Mouse (Mus musculus): ENCODE measurements around the gene Cluap1. TPM values are rescaled to one million over a fixed set of nuclear protein-coding genes. Genes with fewer than 3 reads are reported as not detected.
"Not testable (repeated sequence)": the region's sequence is repeated elsewhere in the genome, so short reads cannot be mapped to it uniquely, and the experiment has no call there.

Gene Cluap1
- polyA plus RNA-seq, 1 experiment from 2014 or later: 21.1 TPM

GRCm38 (mm10) chr16:3974456-3974855 is 65.9 kb downstream of the Cluap1 start:
- ATAC-seq (ENCODE audit: insufficient read depth, low FRiP score); H3K36me3 ChIP-seq (ENCODE audit: control insufficient read depth, insufficient read depth, low read length); H3K9me3 ChIP-seq (replicated peaks; ENCODE audit: control insufficient read depth, low read length); H3K27ac ChIP-seq (ENCODE audit: low read length); H3K9ac ChIP-seq (ENCODE audit: low read length); H3K27me3 ChIP-seq (ENCODE audit: control insufficient read depth, insufficient read depth, low read length); H3K4me2 ChIP-seq (ENCODE audit: low read depth, low read length); H3K4me3 ChIP-seq (replicated peaks; ENCODE audit: low read length); H3K4me1 ChIP-seq (ENCODE audit: control insufficient read depth, insufficient read depth, low read length): not testable (repeated sequence)
- WGBS: 93% methylated on average over 19 of the region's 19 CpGs

GRCm38 (mm10) chr16:3975658-3976057 is 67.1 kb downstream of the Cluap1 start:
- Histone ChIP-seq H3K9me3 (replicated peaks; ENCODE audit: control insufficient read depth, low read length) (no peaks in the 10 kb centered on the region), H3K27ac (ENCODE audit: low read length) (no peak overlapping the region), H3K27me3 (ENCODE audit: control insufficient read depth, insufficient read depth, low read length) (no peaks in the 10 kb centered on the region), H3K9ac (ENCODE audit: low read length) (no peak overlapping the region), H3K4me1 (ENCODE audit: control insufficient read depth, insufficient read depth, low read length) (0 out of 2 replicates have a peak, but pooled peaks cover 3% of the 10 kb centered on the region), H3K4me3 (replicated peaks; ENCODE audit: low read length) (no peak overlapping the region), H3K4me2 (ENCODE audit: low read depth, low read length) (0 out of 2 replicates have a peak overlapping the region, but pooled peaks have one; percentile 5), H3K36me3 (ENCODE audit: control insufficient read depth, insufficient read depth, low read length) (no peaks in the 10 kb centered on the region; the same call in 1 of the 2 replicates)
- 68% methylated on average over 7 of the region's 7 CpGs for WGBS
- ATAC-seq (ENCODE audit: insufficient read depth, low FRiP score): peak; percentile 76; the same call in 1 of the 2 replicates

DNA sequence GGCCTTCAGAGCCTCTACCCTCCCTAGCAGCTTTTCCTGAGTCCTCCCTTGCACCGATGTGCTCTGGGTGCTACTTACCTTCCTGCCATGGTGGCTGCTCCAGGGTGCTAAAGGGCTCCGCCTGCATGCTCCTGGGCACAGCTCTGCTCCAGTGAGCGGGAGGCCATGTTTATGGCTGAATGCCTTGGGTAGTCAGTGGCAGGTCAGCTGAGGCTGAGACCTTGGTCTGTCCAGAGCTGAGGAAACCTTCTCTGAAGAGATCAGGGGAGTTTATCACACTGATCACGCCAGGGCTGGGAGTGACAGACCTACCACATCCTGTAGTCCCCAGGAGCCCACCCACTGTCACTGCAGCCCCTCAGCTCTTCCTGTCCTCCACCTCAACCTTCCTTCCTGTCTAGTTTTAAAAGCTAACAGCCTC is 67.7 kb downstream of the Cluap1 start, which contains the start of gene Nlrc3:
TSS of gene Nlrc3 (minus strand) at position 382 of the 421 bp plus-strand sequence.
- no peak within 1 kb of the TSS for H3K4me3 ChIP-seq (replicated peaks; ENCODE audit: low read length)
- WGBS: 71% methylated on average over 4 of the region's 4 CpGs

GRCm38 (mm10) chr16:3976712-3977111 is 68.1 kb downstream of the Cluap1 start:
- Histone ChIP-seq H3K4me1 (ENCODE audit: control insufficient read depth, insufficient read depth, low read length) (0 out of 2 replicates have a peak, but pooled peaks cover 3% of the 10 kb centered on the region), H3K9ac (ENCODE audit: low read length) (no peak overlapping the region), H3K9me3 (replicated peaks; ENCODE audit: control insufficient read depth, low read length) (no peaks in the 10 kb centered on the region), H3K27ac (ENCODE audit: low read length) (no peak overlapping the region), H3K4me3 (replicated peaks; ENCODE audit: low read length) (no peak overlapping the region), H3K27me3 (ENCODE audit: control insufficient read depth, insufficient read depth, low read length) (no peaks in the 10 kb centered on the region), H3K36me3 (ENCODE audit: control insufficient read depth, insufficient read depth, low read length) (peaks cover 3% of the 10 kb centered on the region; the same call in 1 of the 2 replicates), H3K4me2 (ENCODE audit: low read depth, low read length) (no peak overlapping the region)
- ATAC-seq (ENCODE audit: insufficient read depth, low FRiP score): no peak
- WGBS: 26% methylated on average over 3 of the region's 3 CpGs

More for the DNA sequence above, 67.7 kb downstream of the Cluap1 start, which contains the start of gene Nlrc3:
- peaks cover 2% of the 10 kb centered on the region; the same call in 1 of the 2 replicates for H3K36me3 ChIP-seq (ENCODE audit: control insufficient read depth, insufficient read depth, low read length)
- H3K4me1 ChIP-seq (ENCODE audit: control insufficient read depth, insufficient read depth, low read length): 0 out of 2 replicates have a peak, but pooled peaks cover 3% of the 10 kb centered on the region
- no peaks in the 10 kb centered on the region for H3K9me3 ChIP-seq (replicated peaks; ENCODE audit: control insufficient read depth, low read length)
- H3K27me3 ChIP-seq (ENCODE audit: control insufficient read depth, insufficient read depth, low read length): no peaks in the 10 kb centered on the region
- no peak within 1 kb of the TSS for H3K27ac ChIP-seq (ENCODE audit: low read length)
- 0 out of 2 replicates have a peak within 1 kb of the TSS, but pooled peaks have one; percentile 5 for H3K4me2 ChIP-seq (ENCODE audit: low read depth, low read length)
- no peak within 1 kb of the TSS; the same call in 1 of the 2 replicates for H3K9ac ChIP-seq (ENCODE audit: low read length)
- ATAC-seq (ENCODE audit: insufficient read depth, low FRiP score): 0 out of 2 replicates have a peak, but pooled peaks have one; percentile 16

GRCm38 (mm10) chr16:3982173-3982572 is 73.6 kb downstream of the Cluap1 start:
- peaks cover 23% of the 10 kb centered on the region for H3K36me3 ChIP-seq (ENCODE audit: control insufficient read depth, insufficient read depth, low read length)
- no peak overlapping the region for H3K4me3 ChIP-seq (replicated peaks; ENCODE audit: low read length)
- H3K9me3 ChIP-seq (replicated peaks; ENCODE audit: control insufficient read depth, low read length): no peaks in the 10 kb centered on the region
- no peaks in the 10 kb centered on the region for H3K27me3 ChIP-seq (ENCODE audit: control insufficient read depth, insufficient read depth, low read length)
- H3K27ac ChIP-seq (ENCODE audit: low read length): no peak overlapping the region
- ATAC-seq (ENCODE audit: insufficient read depth, low FRiP score): no peak
- WGBS: 84% methylated on average over 4 of the region's 4 CpGs
- H3K9ac ChIP-seq (ENCODE audit: low read length): no peak overlapping the region
- H3K4me1 ChIP-seq (ENCODE audit: control insufficient read depth, insufficient read depth, low read length): no peaks in the 10 kb centered on the region
- H3K4me2 ChIP-seq (ENCODE audit: low read depth, low read length): no peak overlapping the region

DNA sequence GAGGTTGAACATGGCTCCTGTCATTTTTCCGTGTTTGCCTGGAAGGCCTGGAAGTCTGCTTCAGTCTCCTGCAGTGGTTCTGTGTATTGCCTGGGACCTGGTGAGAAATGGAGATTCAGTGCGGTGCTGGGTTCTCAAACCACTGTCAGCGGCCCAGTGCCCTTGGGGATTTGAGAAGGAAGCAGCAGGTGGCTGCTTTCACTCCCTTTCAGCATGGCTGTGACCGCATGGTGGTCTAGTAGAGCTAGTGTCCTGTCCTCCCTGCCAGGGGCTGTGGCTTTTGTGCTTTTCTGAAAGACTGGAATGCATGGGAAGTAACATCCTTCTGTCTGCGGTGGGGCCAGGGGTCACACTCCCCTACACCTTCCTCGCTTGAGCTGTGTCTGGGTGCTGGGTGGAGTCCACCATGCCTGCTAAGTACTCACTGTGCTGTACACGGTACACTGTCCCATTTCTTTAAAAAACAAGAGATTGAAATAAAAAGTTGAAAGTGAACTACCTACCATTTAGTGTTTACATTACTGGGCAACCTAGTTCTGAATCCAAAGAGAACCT is 74.6 kb downstream of the Cluap1 start:
- 83% methylated on average over 7 of the region's 7 CpGs for WGBS
- Histone ChIP-seq H3K36me3 (ENCODE audit: control insufficient read depth, insufficient read depth, low read length) (peaks cover 33% of the 10 kb centered on the region), H3K9me3 (replicated peaks; ENCODE audit: control insufficient read depth, low read length) (no peaks in the 10 kb centered on the region), H3K4me2 (ENCODE audit: low read depth, low read length) (no peak overlapping the region), H3K27me3 (ENCODE audit: control insufficient read depth, insufficient read depth, low read length) (no peaks in the 10 kb centered on the region), H3K27ac (ENCODE audit: low read length) (no peak overlapping the region), H3K4me3 (replicated peaks; ENCODE audit: low read length) (no peak overlapping the region), H3K4me1 (ENCODE audit: control insufficient read depth, insufficient read depth, low read length) (no peaks in the 10 kb centered on the region), H3K9ac (ENCODE audit: low read length) (no peak overlapping the region)
- ATAC-seq (ENCODE audit: insufficient read depth, low FRiP score): no peak

DNA sequence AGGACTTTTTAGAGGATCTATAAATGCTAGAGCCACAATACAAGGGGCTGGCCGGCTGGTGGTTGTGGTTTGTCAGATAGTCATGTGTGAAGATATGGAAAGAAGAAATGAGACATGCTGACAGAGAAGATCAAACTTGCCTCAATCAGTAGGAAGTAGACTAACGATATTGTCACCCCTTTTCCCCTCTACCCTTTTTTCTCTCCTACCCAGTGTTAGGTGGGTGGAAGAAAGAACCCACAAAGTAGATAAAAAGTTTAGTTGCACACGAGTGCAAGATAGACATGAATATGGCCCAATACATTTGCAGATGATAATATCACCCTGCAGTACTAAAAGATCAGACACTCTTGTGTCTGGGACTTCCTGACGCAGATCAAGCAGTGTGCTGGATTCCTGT is 79.8 kb downstream of the Cluap1 start:
- H3K27me3 ChIP-seq (ENCODE audit: control insufficient read depth, insufficient read depth, low read length): no peaks in the 10 kb centered on the region
- no peak overlapping the region for H3K4me3 ChIP-seq (replicated peaks; ENCODE audit: low read length)
- no peak overlapping the region for H3K4me2 ChIP-seq (ENCODE audit: low read depth, low read length)
- no peaks in the 10 kb centered on the region for H3K4me1 ChIP-seq (ENCODE audit: control insufficient read depth, insufficient read depth, low read length)
- WGBS: 92% methylated on average over 4 of the region's 4 CpGs
- no peaks in the 10 kb centered on the region for H3K9me3 ChIP-seq (replicated peaks; ENCODE audit: control insufficient read depth, low read length)
- no peak overlapping the region for H3K9ac ChIP-seq (ENCODE audit: low read length)
- no peak for ATAC-seq (ENCODE audit: insufficient read depth, low FRiP score)
- H3K27ac ChIP-seq (ENCODE audit: low read length): no peak overlapping the region
- H3K36me3 ChIP-seq (ENCODE audit: control insufficient read depth, insufficient read depth, low read length): peaks cover 42% of the 10 kb centered on the region

Small RNA genes lying within 50 kb of the gene (microRNA-seq; reads per million reads assigned to microRNA genes)
- not detected for gene Gm23493

Other genes starting within 250 kb of the Cluap1 start
- 0.18 and 0.20 TPM in 2 replicates for gene Mefv, start 190.7 kb upstream of the Cluap1 start, polyA plus RNA-seq (2015; fragmentation: Nextera tagmentation; extraction: Ambion mirVana)
- 44.6 and 45.4 TPM in 2 replicates for gene Zfp263, start 164.7 kb upstream of the Cluap1 start, polyA plus RNA-seq (2015; fragmentation: Nextera tagmentation; extraction: Ambion mirVana)
- not detected in 2 replicates for gene Olfr15, start 77.9 kb upstream of the Cluap1 start, polyA plus RNA-seq (2015; fragmentation: Nextera tagmentation; extraction: Ambion mirVana)
- 1.3 and 1.6 TPM in 2 replicates for gene Zfp174, start 61.5 kb upstream of the Cluap1 start, polyA plus RNA-seq (2015; fragmentation: Nextera tagmentation; extraction: Ambion mirVana)
- gene Naa60, start 36.4 kb upstream of the Cluap1 start, polyA plus RNA-seq (2015; fragmentation: Nextera tagmentation; extraction: Ambion mirVana): 41.8 and 42.3 TPM in 2 replicates
- gene Zfp597, start 24.2 kb upstream of the Cluap1 start, polyA plus RNA-seq (2015; fragmentation: Nextera tagmentation; extraction: Ambion mirVana): 7.2 and 7.5 TPM in 2 replicates
- 2.4 and 2.5 TPM in 2 replicates for gene Gm20695, start 24.2 kb upstream of the Cluap1 start, polyA plus RNA-seq (2015; fragmentation: Nextera tagmentation; extraction: Ambion mirVana)
- gene 1700037C18Rik, start 112 bp upstream of the Cluap1 start, polyA plus RNA-seq (2015; fragmentation: Nextera tagmentation; extraction: Ambion mirVana): 4.9 and 6.2 TPM in 2 replicates
- gene Nlrc3, start 67.8 kb downstream of the Cluap1 start, polyA plus RNA-seq (2015; fragmentation: Nextera tagmentation; extraction: Ambion mirVana): 0.71 and 0.99 TPM in 2 replicates
- gene Slx4, start 95.0 kb downstream of the Cluap1 start, polyA plus RNA-seq (2015; fragmentation: Nextera tagmentation; extraction: Ambion mirVana): 17.2 and 17.4 TPM in 2 replicates
- 4.2 and 4.6 TPM in 2 replicates for gene Dnase1, start 128.1 kb downstream of the Cluap1 start, polyA plus RNA-seq (2015; fragmentation: Nextera tagmentation; extraction: Ambion mirVana)
- gene Trap1, start 169.0 kb downstream of the Cluap1 start, polyA plus RNA-seq (2015; fragmentation: Nextera tagmentation; extraction: Ambion mirVana): 92.2 and 101 TPM in 2 replicates

Measured in stomach, embryonic 16.5 days (tissue).